Mouse (Mus musculus) midbrain, embryonic 13.5 days (tissue): ENCODE measurements around the gene Dusp5. TPM values are rescaled to one million over a fixed set of nuclear protein-coding genes. Genes with fewer than 3 reads are reported as not detected.
A peak's percentile ranks its signal among the peaks of the same experiment; 100 is the strongest.

Source experiments
- ATAC-seq: fragments of 200-750 bp; cut with Nextera tagmentation; 2 replicates; pipeline ENCODE4 v1.8.0; 2017; ENCODE audit warnings: mild to moderate bottlenecking, moderate TSS enrichment, moderate library complexity
- H3K27ac ChIP-seq: fragments of 300-500 bp; sonication (generic); 2 replicates; pipeline ENCODE4 v1.5.1; 2015; ENCODE audit warnings: inconsistent platforms, mild to moderate bottlenecking, moderate library complexity
- H3K27me3 ChIP-seq: fragments of 300-500 bp; sonication (generic); 2 replicates; pipeline ENCODE4 v1.6.1; 2015; ENCODE audit warnings: mild to moderate bottlenecking, inconsistent platforms
- H3K36me3 ChIP-seq: fragments of 300-500 bp; sonication (generic); 2 replicates; pipeline ENCODE4 v1.6.1; 2015; ENCODE audit warnings: mild to moderate bottlenecking, inconsistent platforms
- H3K4me1 ChIP-seq: fragments of 300-500 bp; sonication (generic); replicated peaks from 2 replicates; pipeline ENCODE4 v1.6.1; 2015; ENCODE audit warnings: inconsistent platforms
- H3K4me2 ChIP-seq: fragments of 300-500 bp; sonication (generic); replicated peaks from 2 replicates; pipeline ENCODE4 v1.6.1; 2015; ENCODE audit warnings: moderate library complexity, mild to moderate bottlenecking, inconsistent platforms
- H3K4me3 ChIP-seq: fragments of 300-500 bp; sonication (generic); replicated peaks from 2 replicates; pipeline ENCODE4 v1.5.1; 2015; ENCODE audit warnings: mild to moderate bottlenecking, inconsistent platforms
- H3K9ac ChIP-seq: fragments of 300-500 bp; sonication (generic); replicated peaks from 2 replicates; pipeline ENCODE4 v1.6.1; 2015; ENCODE audit warnings: mild to moderate bottlenecking, inconsistent platforms
- H3K9me3 ChIP-seq: fragments of 300-500 bp; sonication (generic); 2 replicates; pipeline ENCODE4 v1.6.1; 2016; ENCODE audit warnings: mild to moderate bottlenecking, inconsistent platforms
- WGBS: fragments of 180-500 bp; shearing (Covaris S2); methylation state at CpG from one replicate; pipeline ENCODE4 v1.1.7; 2015; 5-methylcytosine and 5-hydroxymethylcytosine counted together
- polyA plus RNA-seq: library from polyadenylated mRNA; unstranded; fragments of >200 nt; fragmentation: Nextera tagmentation; extraction: Ambion mirVana; gene quantifications from 2 replicates; pipeline ENCODE4 v1.2.1, GENCODE M21; 2015

The Dusp5 gene
- polyA plus RNA-seq, 1 experiment from 2014 or later = 1.2 TPM

DNA sequence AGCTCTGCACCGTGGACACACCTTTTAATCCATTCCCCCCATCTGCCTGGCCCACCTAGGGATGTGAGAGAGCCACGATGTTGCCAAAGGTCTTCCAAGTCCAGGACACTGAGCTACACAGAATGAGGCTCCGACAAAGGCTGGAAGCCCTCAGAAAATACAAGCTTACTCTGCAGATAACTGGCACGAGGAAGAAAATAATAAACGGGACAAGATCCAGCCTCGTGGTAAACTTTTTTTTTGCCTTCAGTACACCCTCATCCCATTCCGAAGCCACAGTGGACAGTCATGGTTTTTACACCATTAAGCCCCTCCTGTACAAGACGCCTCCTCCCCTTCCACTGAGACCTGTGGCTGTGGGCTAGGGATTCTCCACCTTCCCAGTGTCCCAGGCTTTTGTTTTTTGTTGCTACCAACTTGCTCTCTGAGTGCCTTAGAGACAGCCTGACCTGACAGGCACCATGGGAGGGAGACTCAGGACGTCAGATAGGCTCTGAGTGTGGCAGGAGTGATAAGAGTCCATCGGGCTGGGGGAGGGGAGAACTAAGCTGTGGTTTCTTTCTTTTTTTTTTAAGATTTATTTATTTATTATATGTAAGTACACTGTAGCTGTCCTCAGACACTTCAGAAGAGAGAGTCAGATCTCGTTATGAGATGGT is 7.6 kb upstream of the Dusp5 start:
- ATAC-seq = no peak
- Histone ChIP-seq H3K27ac (no peak overlapping the region), H3K9ac (no peak overlapping the region), H3K4me1 (peaks cover 7% of the 10 kb centered on the region), H3K27me3 (peaks cover 13% of the 10 kb centered on the region; the same call in 1 of the 2 replicates), H3K9me3 (no peaks in the 10 kb centered on the region), H3K4me2 (no peak overlapping the region), H3K4me3 (no peak overlapping the region), H3K36me3 (no peaks in the 10 kb centered on the region)
- WGBS = 54% methylated on average over 11 of the region's 11 CpGs

GRCm38 (mm10) chr19:53527480-53527879 is 1.4 kb upstream of the Dusp5 start:
- Histone ChIP-seq H3K36me3 (no peaks in the 10 kb centered on the region), H3K9ac (no peak overlapping the region), H3K9me3 (no peaks in the 10 kb centered on the region), H3K4me2 (no peak overlapping the region), H3K4me1 (peaks cover 22% of the 10 kb centered on the region), H3K4me3 (no peak overlapping the region), H3K27me3 (peaks cover 39% of the 10 kb centered on the region), H3K27ac (no peak overlapping the region)
- WGBS = 17% methylated on average over 10 of the region's 10 CpGs
- no peak for ATAC-seq

- no peaks in the 10 kb centered on the region for H3K9me3 ChIP-seq
- no peaks in the 10 kb centered on the region for H3K36me3 ChIP-seq
- peaks cover 22% of the 10 kb centered on the region for H3K4me1 ChIP-seq
- H3K9ac ChIP-seq = peak overlapping the region; percentile 69
- H3K27ac ChIP-seq = 0 out of 2 replicates have a peak overlapping the region, but pooled peaks have one; percentile 25
- H3K27me3 ChIP-seq = peaks cover 43% of the 10 kb centered on the region
- H3K4me3 ChIP-seq = peak overlapping the region; percentile 62
- peak; percentile 49 for ATAC-seq
- 2% methylated on average over 13 of the region's 13 CpGs for WGBS
- H3K4me2 ChIP-seq = peak overlapping the region; percentile 83
Measured at GRCm38 (mm10) chr19:53528131-53528621, 733 bp upstream of the Dusp5 start.

GRCm38 (mm10) chr19:53529455-53529704 is 471 bp downstream of the Dusp5 start:
- no peaks in the 10 kb centered on the region for H3K9me3 ChIP-seq
- peak overlapping the region; percentile 62 for H3K4me3 ChIP-seq
- no peak for ATAC-seq
- no peak overlapping the region for H3K27ac ChIP-seq
- peaks cover 43% of the 10 kb centered on the region for H3K27me3 ChIP-seq
- WGBS = under 1% methylated on average over 36 of the region's 36 CpGs
- H3K4me2 ChIP-seq = peak overlapping the region; percentile 83
- H3K4me1 ChIP-seq = peaks cover 22% of the 10 kb centered on the region
- peak overlapping the region; percentile 69 for H3K9ac ChIP-seq
- H3K36me3 ChIP-seq = no peaks in the 10 kb centered on the region

DNA sequence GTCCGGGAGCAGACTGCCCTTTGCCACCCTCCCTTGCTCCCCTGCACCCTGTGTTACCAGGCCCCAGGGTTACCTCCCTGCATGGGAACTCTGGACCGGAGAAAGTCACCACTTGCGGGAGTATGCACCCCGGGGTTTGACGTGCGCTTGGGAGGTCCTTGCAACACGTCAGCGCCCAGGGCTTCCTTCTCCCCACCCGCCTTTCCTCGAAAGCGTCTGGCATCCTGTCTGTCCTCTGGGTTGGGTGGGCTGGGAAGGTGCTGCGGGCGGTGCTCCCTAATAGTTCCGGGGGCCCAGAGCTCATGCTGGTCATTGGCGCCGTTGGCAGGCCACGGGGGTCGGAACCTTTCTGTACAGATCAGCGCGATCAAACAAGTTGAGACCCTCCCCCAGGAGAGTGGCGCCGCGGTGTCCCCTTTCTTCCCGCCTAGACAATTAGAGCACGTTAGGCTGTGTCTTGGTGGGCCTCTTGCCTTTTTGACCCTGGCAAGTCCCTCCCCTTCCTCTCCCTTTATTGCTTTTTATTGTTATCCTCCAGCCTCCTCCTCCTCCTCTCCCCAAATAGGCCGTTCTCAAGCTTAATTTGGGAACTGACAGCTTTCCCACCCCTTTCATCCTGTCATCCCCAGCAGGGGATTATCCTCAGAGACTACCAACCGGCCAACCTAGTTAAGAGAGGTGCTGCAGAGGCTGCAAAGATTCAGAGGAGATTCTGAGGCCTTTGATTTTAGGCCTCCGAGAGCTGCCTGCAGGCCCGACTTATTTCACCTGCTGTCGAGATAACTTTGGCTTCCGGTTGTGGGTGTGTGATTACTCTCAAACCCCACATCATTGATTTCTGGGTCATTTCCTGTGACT is 1.0 kb downstream of the Dusp5 start:
- H3K4me1 ChIP-seq = peaks cover 22% of the 10 kb centered on the region
- H3K9ac ChIP-seq = peak overlapping the region; percentile 69; the same call in 1 of the 2 replicates
- ATAC-seq = peak; percentile 25
- H3K27me3 ChIP-seq = peaks cover 43% of the 10 kb centered on the region
- H3K27ac ChIP-seq = no peak overlapping the region
- 3% methylated on average over 31 of the region's 31 CpGs for WGBS
- H3K4me2 ChIP-seq = peak overlapping the region; percentile 83
- H3K4me3 ChIP-seq = peak overlapping the region; percentile 62
- no peaks in the 10 kb centered on the region for H3K36me3 ChIP-seq
- H3K9me3 ChIP-seq = no peaks in the 10 kb centered on the region

GRCm38 (mm10) chr19:53531416-53531815 is 2.5 kb downstream of the Dusp5 start:
- WGBS = 46% methylated on average over 10 of the region's 10 CpGs
- Histone ChIP-seq H3K27me3 (peaks cover 42% of the 10 kb centered on the region), H3K4me1 (peaks cover 22% of the 10 kb centered on the region), H3K9me3 (no peaks in the 10 kb centered on the region), H3K27ac (no peak overlapping the region), H3K4me2 (no peak overlapping the region), H3K4me3 (no peak overlapping the region), H3K9ac (no peak overlapping the region), H3K36me3 (no peaks in the 10 kb centered on the region)
- no peak for ATAC-seq

- H3K9ac ChIP-seq = no peak overlapping the region
- H3K4me2 ChIP-seq = no peak overlapping the region
- no peaks in the 10 kb centered on the region for H3K36me3 ChIP-seq
- 34% methylated on average over 6 of the region's 6 CpGs for WGBS
- H3K9me3 ChIP-seq = no peaks in the 10 kb centered on the region
- H3K4me1 ChIP-seq = peaks cover 22% of the 10 kb centered on the region
- no peak overlapping the region for H3K4me3 ChIP-seq
- H3K27me3 ChIP-seq = peaks cover 37% of the 10 kb centered on the region
- no peak overlapping the region for H3K27ac ChIP-seq
- no peak for ATAC-seq
Measured at GRCm38 (mm10) chr19:53532021-53532420, 3.1 kb downstream of the Dusp5 start.

- no peak overlapping the region for H3K4me3 ChIP-seq
- ATAC-seq = no peak
- H3K4me2 ChIP-seq = no peak overlapping the region
- peaks cover 37% of the 10 kb centered on the region for H3K27me3 ChIP-seq
- WGBS = 87% methylated on average over 6 of the region's 6 CpGs
- no peaks in the 10 kb centered on the region for H3K9me3 ChIP-seq
- peaks cover 22% of the 10 kb centered on the region for H3K4me1 ChIP-seq
- no peak overlapping the region for H3K27ac ChIP-seq
- no peak overlapping the region for H3K9ac ChIP-seq
- no peaks in the 10 kb centered on the region for H3K36me3 ChIP-seq
Measured at GRCm38 (mm10) chr19:53532676-53533075, 3.8 kb downstream of the Dusp5 start.

- H3K27ac ChIP-seq = no peak overlapping the region
- H3K9ac ChIP-seq = no peak overlapping the region
- H3K4me1 ChIP-seq = peaks cover 17% of the 10 kb centered on the region
- peaks cover 37% of the 10 kb centered on the region for H3K27me3 ChIP-seq
- no peak for ATAC-seq
- no peaks in the 10 kb centered on the region for H3K36me3 ChIP-seq
- H3K9me3 ChIP-seq = no peaks in the 10 kb centered on the region
- no peak overlapping the region for H3K4me3 ChIP-seq
- no peak overlapping the region for H3K4me2 ChIP-seq
- WGBS = 85% methylated on average over 7 of the region's 7 CpGs
Measured at GRCm38 (mm10) chr19:53533236-53533635, 4.3 kb downstream of the Dusp5 start.

DNA sequence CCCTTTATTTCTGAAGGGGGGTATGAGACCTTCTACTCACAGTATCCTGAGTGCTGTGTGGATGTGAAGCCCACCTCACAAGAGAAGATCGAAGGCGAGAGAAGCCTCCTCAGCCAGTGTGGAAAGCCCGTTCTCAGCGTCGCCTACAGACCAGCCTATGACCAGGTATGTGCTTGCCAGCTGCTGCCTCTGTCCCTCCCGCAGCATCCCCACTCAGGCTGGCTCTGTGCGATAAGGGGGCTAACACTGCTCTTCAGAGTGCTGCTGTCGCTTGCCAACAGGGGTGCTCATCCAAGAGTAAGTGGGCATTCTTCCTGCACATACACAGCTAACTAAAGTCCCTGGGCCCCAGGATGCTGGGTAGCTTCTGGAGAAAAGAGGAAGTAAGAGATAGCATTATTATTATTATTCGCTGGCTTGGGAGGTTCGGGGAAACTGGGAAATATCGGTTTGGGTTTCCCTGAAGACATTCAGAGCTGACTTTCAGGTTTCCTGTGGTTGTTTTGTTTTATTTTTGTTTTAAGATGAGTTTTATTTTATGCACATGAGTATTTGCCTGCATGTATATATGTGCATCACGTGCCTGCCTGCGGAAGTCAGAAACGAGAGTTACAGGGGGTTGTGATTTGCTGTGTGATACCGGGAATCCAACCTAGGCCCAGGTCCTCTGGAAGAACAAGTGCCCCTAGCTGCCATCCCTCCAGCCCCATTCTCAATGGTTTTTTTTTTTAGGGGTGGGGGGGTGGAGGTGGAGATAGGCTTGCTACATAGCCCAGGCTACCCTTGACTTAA is 5.1 kb downstream of the Dusp5 start:
- H3K4me3 ChIP-seq = no peak overlapping the region
- H3K9me3 ChIP-seq = no peaks in the 10 kb centered on the region
- H3K36me3 ChIP-seq = no peaks in the 10 kb centered on the region
- peaks cover 37% of the 10 kb centered on the region for H3K27me3 ChIP-seq
- ATAC-seq = no peak
- 94% methylated on average over 15 of the region's 15 CpGs for WGBS
- peaks cover 14% of the 10 kb centered on the region for H3K4me1 ChIP-seq
- H3K9ac ChIP-seq = no peak overlapping the region
- H3K4me2 ChIP-seq = no peak overlapping the region
- no peak overlapping the region for H3K27ac ChIP-seq

- H3K4me1 ChIP-seq = peaks cover 6% of the 10 kb centered on the region
- no peaks in the 10 kb centered on the region for H3K36me3 ChIP-seq
- no peak overlapping the region for H3K9ac ChIP-seq
- 62% methylated on average over 7 of the region's 7 CpGs for WGBS
- H3K4me2 ChIP-seq = no peak overlapping the region
- H3K27ac ChIP-seq = no peak overlapping the region
- no peak for ATAC-seq
- H3K27me3 ChIP-seq = peaks cover 32% of the 10 kb centered on the region
- no peak overlapping the region for H3K4me3 ChIP-seq
- no peaks in the 10 kb centered on the region for H3K9me3 ChIP-seq
Measured at GRCm38 (mm10) chr19:53534757-53535410, 6.0 kb downstream of the Dusp5 start.
